Mouse (Mus musculus) spleen, adult 2 months (tissue): ENCODE data around the gene Olfr1309. TPM values are rescaled to one million over a fixed set of nuclear protein-coding genes. Genes with fewer than 3 reads are reported as not detected.
"Not testable (repeated sequence)": the region's sequence is repeated elsewhere in the genome, so short reads cannot be mapped to it uniquely, and the experiment has no call there.

Experiments
- DNase-seq, 2 experiments: peaks; one replicate each; pipeline versions ENCODE4 v3.0.0 to v3.0.0-alpha.2; 2012 to 2021; ENCODE audit warnings: low spot score in 2 of 2, low read depth in 1 of 2
- H3K27ac ChIP-seq: fragments of 200-500 bp; 2 replicates; pipeline ENCODE4 v1.5.1; 2012; ENCODE audit warnings: low read length, inconsistent platforms; ENCODE audit not compliant: insufficient read depth
- H3K27me3 ChIP-seq: fragments of 200-500 bp; 2 replicates; pipeline ENCODE4 v1.6.1; 2012; ENCODE audit warnings: mild to moderate bottlenecking, moderate library complexity, low read length, inconsistent platforms; ENCODE audit not compliant: control insufficient read depth, insufficient read depth
- H3K36me3 ChIP-seq: fragments of 200-500 bp; 2 replicates; pipeline ENCODE4 v1.6.1; 2012; ENCODE audit warnings: mild to moderate bottlenecking, low read length, inconsistent platforms; ENCODE audit not compliant: control insufficient read depth, insufficient read depth
- H3K4me1 ChIP-seq: fragments of 200-500 bp; 2 replicates; pipeline ENCODE4 v1.6.1; 2011; ENCODE audit warnings: inconsistent platforms; ENCODE audit not compliant: control insufficient read depth, insufficient read depth, insufficient read length
- H3K4me3 ChIP-seq: fragments of 200-500 bp; 2 replicates; pipeline ENCODE4 v1.5.1; 2011; ENCODE audit warnings: mild to moderate bottlenecking, inconsistent platforms; ENCODE audit not compliant: insufficient read depth, insufficient read length; ENCODE audit errors: extremely low read depth
- CTCF ChIP-seq: fragments of 200-500 bp; IDR thresholded peaks from 2 replicates; pipeline ENCODE4 v1.5.1; 2011; ENCODE audit warnings: mild to moderate bottlenecking, inconsistent platforms; ENCODE audit not compliant: insufficient read depth, insufficient read length, insufficient replicate concordance; ENCODE audit errors: extremely low read depth
- POLR2A ChIP-seq: fragments of 200-500 bp; IDR thresholded peaks from 2 replicates; pipeline ENCODE4 v1.6.1; 2011; ENCODE audit warnings: low read depth, low read length, inconsistent platforms
- WGBS: fragments of 180-500 bp; shearing (Covaris S2); methylation state at CpG from one replicate; pipeline ENCODE4 v1.1.7; 2018; 5-methylcytosine and 5-hydroxymethylcytosine counted together
- polyA plus RNA-seq: library from polyadenylated mRNA; depleted of rRNA; stranded (reverse); fragments of >200 nt; gene quantifications from 2 replicates; pipeline ENCODE4 v1.2.3, GENCODE M21; 2012; rRNA removed

The Olfr1309 gene
- not detected in 2 replicates for polyA plus RNA-seq

- WGBS = 47% methylated on average over 1 of the region's 1 CpGs
- Histone ChIP-seq H3K27ac (no peak within 1 kb of the TSS), H3K27me3 (no peaks in the 10 kb centered on the region), H3K4me3 (no peak within 1 kb of the TSS), H3K36me3 (no peaks in the 10 kb centered on the region), H3K4me1 (no peaks in the 10 kb centered on the region)
- DNase-seq = no peak
- TF ChIP-seq POLR2A (no peak), CTCF (no peak)
Measured at GRCm38 (mm10) chr2:111990181-111990580, at the start of gene Olfr1309. Gene Olfr1309, minus strand, starts transcription at chr2:111990281.

DNA sequence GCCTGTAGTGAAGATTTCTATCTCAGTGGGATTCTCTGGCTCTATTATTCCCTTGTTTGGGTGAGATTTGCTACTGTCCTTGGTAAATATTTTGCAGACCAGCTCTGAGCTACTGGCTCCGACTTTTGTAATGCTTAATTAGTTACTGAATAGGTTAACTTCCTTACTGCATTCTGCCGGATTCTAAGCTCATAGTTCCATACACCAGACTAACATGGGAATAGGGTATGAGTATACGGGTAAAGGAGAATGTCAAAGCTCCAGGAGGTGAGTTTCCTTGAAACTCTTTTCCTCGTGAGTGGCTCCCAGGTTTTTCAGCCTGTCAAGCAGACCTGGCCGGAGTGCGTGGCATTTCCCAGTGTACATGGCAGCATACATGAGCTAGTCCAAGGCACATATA, 36.9 kb upstream of the Olfr1309 start:
- H3K4me1 ChIP-seq, H3K4me3 ChIP-seq, H3K36me3 ChIP-seq, DNase-seq, H3K27ac ChIP-seq, H3K27me3 ChIP-seq: not testable (repeated sequence)
- WGBS = 54% methylated on average over 6 of the region's 6 CpGs

GRCm38 (mm10) chr2:112024312-112024711, 34.2 kb upstream of the Olfr1309 start, which contains the start of gene Olfr1311:
Gene Olfr1311, minus strand, starts transcription at chr2:112024412.
- H3K4me3 ChIP-seq = no peak within 1 kb of the TSS
- H3K36me3 ChIP-seq = no peaks in the 10 kb centered on the region
- H3K27me3 ChIP-seq = no peaks in the 10 kb centered on the region
- no peak for DNase-seq
- H3K27ac ChIP-seq = no peak within 1 kb of the TSS
- H3K4me1 ChIP-seq = no peaks in the 10 kb centered on the region
- TF ChIP-seq POLR2A = no peak
- TF ChIP-seq CTCF = no peak
- WGBS = 85% methylated on average over 2 of the region's 2 CpGs

GRCm38 (mm10) chr2:112014900-112015299, 24.8 kb upstream of the Olfr1309 start:
- DNase-seq = no peak
- Histone ChIP-seq H3K4me3 (no peak overlapping the region), H3K27me3 (no peaks in the 10 kb centered on the region), H3K36me3 (no peaks in the 10 kb centered on the region), H3K27ac (no peak overlapping the region), H3K4me1 (no peaks in the 10 kb centered on the region)
- TF ChIP-seq POLR2A (no peak), CTCF (no peak)
- 83% methylated on average over 3 of the region's 3 CpGs for WGBS

DNA sequence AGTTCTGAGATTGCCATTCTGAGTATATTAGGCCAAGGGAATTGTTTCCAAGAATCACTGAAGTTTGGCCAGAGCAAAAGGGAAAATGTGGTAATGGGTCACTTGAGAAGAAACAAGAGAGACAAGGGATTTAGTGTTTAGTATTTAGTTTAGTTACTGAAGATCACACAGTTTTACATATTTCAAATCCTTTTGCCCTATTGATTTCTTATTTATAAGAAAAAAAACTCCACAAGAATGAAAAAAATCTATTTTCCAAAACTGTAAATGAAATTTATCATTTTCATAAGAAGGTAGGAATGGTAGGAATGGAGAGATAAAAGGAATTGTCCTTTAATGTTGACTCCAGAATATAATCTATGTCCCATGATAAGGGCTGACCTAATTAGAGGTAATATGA, 22.5 kb upstream of the Olfr1309 start, which contains the start of gene Olfr1310:
Olfr1310 (minus strand) TSS at position 101 of the 400 bp plus-strand sequence.
- Histone ChIP-seq H3K4me3 (no peak within 1 kb of the TSS), H3K27me3 (no peaks in the 10 kb centered on the region), H3K4me1 (no peaks in the 10 kb centered on the region), H3K27ac (no peak within 1 kb of the TSS), H3K36me3 (no peaks in the 10 kb centered on the region)
- TF ChIP-seq POLR2A (no peak), CTCF (no peak)
- DNase-seq = no peak

GRCm38 (mm10) chr2:111964844-111965243, 25.2 kb downstream of the Olfr1309 start, which contains the start of gene Olfr1308:
Gene Olfr1308, minus strand, starts transcription at chr2:111964944.
- 42% methylated on average over 1 of the region's 1 CpGs for WGBS
- H3K4me3 ChIP-seq = no peak within 1 kb of the TSS
- TF ChIP-seq CTCF (no peak), POLR2A (no peak)
- no peaks in the 10 kb centered on the region for H3K27me3 ChIP-seq
- H3K27ac ChIP-seq = no peak within 1 kb of the TSS
- no peaks in the 10 kb centered on the region for H3K4me1 ChIP-seq
- no peaks in the 10 kb centered on the region for H3K36me3 ChIP-seq
- no peak for DNase-seq

- DNase-seq = no peak
- Histone ChIP-seq H3K36me3 (no peaks in the 10 kb centered on the region), H3K4me1 (no peaks in the 10 kb centered on the region), H3K4me3 (no peak within 1 kb of the TSS), H3K27me3 (no peaks in the 10 kb centered on the region), H3K27ac (no peak within 1 kb of the TSS)
- no peak for TF ChIP-seq CTCF
- TF ChIP-seq POLR2A = no peak
- 73% methylated on average over 1 of the region's 1 CpGs for WGBS
Measured at GRCm38 (mm10) chr2:111949340-111949739, 40.7 kb downstream of the Olfr1309 start, which contains the start of gene Olfr1307. Gene Olfr1307, minus strand, starts transcription at chr2:111949440.

Other genes with a start within 250 kb of the Olfr1309 start
- gene Olfr1301, start 239.3 kb downstream of the Olfr1309 start, polyA plus RNA-seq = not detected in 2 replicates
- not detected in 2 replicates for gene Olfr1302, start 212.9 kb downstream of the Olfr1309 start, polyA plus RNA-seq
- not detected in 2 replicates for gene Olfr1303, start 169.9 kb downstream of the Olfr1309 start, polyA plus RNA-seq
- not detected in 2 replicates for gene Olfr1305, start 113.1 kb downstream of the Olfr1309 start, polyA plus RNA-seq
- gene Olfr1306, start 74.0 kb downstream of the Olfr1309 start, polyA plus RNA-seq = not detected in 2 replicates
- gene Olfr1307, start 40.8 kb downstream of the Olfr1309 start, polyA plus RNA-seq = not detected in 2 replicates
- gene Olfr1308, start 25.3 kb downstream of the Olfr1309 start, polyA plus RNA-seq = not detected in 2 replicates
- not detected in 2 replicates for gene Olfr1310, start 22.4 kb upstream of the Olfr1309 start, polyA plus RNA-seq
- gene Olfr1311, start 34.1 kb upstream of the Olfr1309 start, polyA plus RNA-seq = not detected in 2 replicates
- not detected in 2 replicates for gene Olfr1312, start 60.0 kb upstream of the Olfr1309 start, polyA plus RNA-seq
- not detected in 2 replicates for gene Olfr1313, start 87.6 kb upstream of the Olfr1309 start, polyA plus RNA-seq
- not detected in 2 replicates for gene Olfr1314, start 106.5 kb upstream of the Olfr1309 start, polyA plus RNA-seq
- not detected in 2 replicates for gene Olfr1315-ps1, start 125.2 kb upstream of the Olfr1309 start, polyA plus RNA-seq
- not detected in 2 replicates for gene Olfr1316, start 144.7 kb upstream of the Olfr1309 start, polyA plus RNA-seq
- gene Olfr1317, start 150.0 kb upstream of the Olfr1309 start, polyA plus RNA-seq = not detected in 2 replicates
- not detected in 2 replicates for gene Olfr1318, start 163.9 kb upstream of the Olfr1309 start, polyA plus RNA-seq
- gene Lpcat4, start 249.2 kb upstream of the Olfr1309 start, polyA plus RNA-seq = 44.6 and 55.6 TPM in 2 replicates